Mouse (Mus musculus): ENCODE results near the gene Cnih2. TPM values are rescaled to one million over a fixed set of nuclear protein-coding genes. Genes with fewer than 3 reads are reported as not detected.

The Cnih2 gene
- polyA plus RNA-seq, 1 experiment from 2014 or later, result 48.9 TPM

- no peak for ATAC-seq (replicated peaks; ENCODE audit: insufficient number of reproducible peaks, low FRiP score, low TSS enrichment, low read depth)
- DNase-seq (ENCODE audit: low spot score), result no peak
- H3K4me2 ChIP-seq (ENCODE audit: low read depth, low read length), result no peak overlapping the region
- H3K4me3 ChIP-seq (ENCODE audit: low read depth, low read length), result no peak overlapping the region
- 63% methylated on average over 18 of the region's 18 CpGs for WGBS
- no peaks in the 10 kb centered on the region for H3K36me3 ChIP-seq (replicated peaks; ENCODE audit: control insufficient read depth, insufficient read depth, low read depth, low read length)
- peaks cover 51% of the 10 kb centered on the region for H3K27me3 ChIP-seq (ENCODE audit: control insufficient read depth, insufficient read depth, low read length)
- H3K4me1 ChIP-seq (ENCODE audit: control insufficient read depth, insufficient read depth, low read length), result peaks cover 6% of the 10 kb centered on the region
- no peak overlapping the region for H3K9ac ChIP-seq (replicated peaks; ENCODE audit: low read length)
- no peak overlapping the region for H3K27ac ChIP-seq (replicated peaks; ENCODE audit: low read depth, low read length)
- no peaks in the 10 kb centered on the region for H3K9me3 ChIP-seq (replicated peaks; ENCODE audit: control insufficient read depth, low read length)
These were observed 16.3 kb downstream of the Cnih2 start for GRCm38 (mm10) chr19:5082005-5082404.

GRCm38 (mm10) chr19:5079279-5079678 is 19.0 kb downstream of the Cnih2 start:
- H3K27me3 ChIP-seq (ENCODE audit: control insufficient read depth, insufficient read depth, low read length), result peaks cover 33% of the 10 kb centered on the region
- 93% methylated on average over 1 of the region's 1 CpGs for WGBS
- DNase-seq (ENCODE audit: low spot score), result no peak
- H3K4me1 ChIP-seq (ENCODE audit: control insufficient read depth, insufficient read depth, low read length), result no peaks in the 10 kb centered on the region
- H3K4me3 ChIP-seq (ENCODE audit: low read depth, low read length), result no peak overlapping the region
- H3K36me3 ChIP-seq (replicated peaks; ENCODE audit: control insufficient read depth, insufficient read depth, low read depth, low read length), result no peaks in the 10 kb centered on the region
- H3K4me2 ChIP-seq (ENCODE audit: low read depth, low read length), result no peak overlapping the region
- no peak for ATAC-seq (replicated peaks; ENCODE audit: insufficient number of reproducible peaks, low FRiP score, low TSS enrichment, low read depth)
- H3K9me3 ChIP-seq (replicated peaks; ENCODE audit: control insufficient read depth, low read length), result no peaks in the 10 kb centered on the region
- no peak overlapping the region for H3K27ac ChIP-seq (replicated peaks; ENCODE audit: low read depth, low read length)
- no peak overlapping the region for H3K9ac ChIP-seq (replicated peaks; ENCODE audit: low read length)

GRCm38 (mm10) chr19:5073518-5073917 is 24.8 kb downstream of the Cnih2 start:
- H3K9ac ChIP-seq (replicated peaks; ENCODE audit: low read length), result no peak overlapping the region
- H3K27me3 ChIP-seq (ENCODE audit: control insufficient read depth, insufficient read depth, low read length), result peaks cover 3% of the 10 kb centered on the region
- H3K4me3 ChIP-seq (ENCODE audit: low read depth, low read length), result no peak overlapping the region
- no peak overlapping the region for H3K4me2 ChIP-seq (ENCODE audit: low read depth, low read length)
- no peaks in the 10 kb centered on the region for H3K9me3 ChIP-seq (replicated peaks; ENCODE audit: control insufficient read depth, low read length)
- H3K36me3 ChIP-seq (replicated peaks; ENCODE audit: control insufficient read depth, insufficient read depth, low read depth, low read length), result no peaks in the 10 kb centered on the region
- H3K4me1 ChIP-seq (ENCODE audit: control insufficient read depth, insufficient read depth, low read length), result peaks cover 16% of the 10 kb centered on the region
- ATAC-seq (replicated peaks; ENCODE audit: insufficient number of reproducible peaks, low FRiP score, low TSS enrichment, low read depth) (no peak), DNase-seq (ENCODE audit: low spot score) (no peak)
- no peak overlapping the region for H3K27ac ChIP-seq (replicated peaks; ENCODE audit: low read depth, low read length)
- 44% methylated on average over 5 of the region's 5 CpGs for WGBS

- Histone ChIP-seq H3K9me3 (replicated peaks; ENCODE audit: control insufficient read depth, low read length) (no peaks in the 10 kb centered on the region), H3K9ac (replicated peaks; ENCODE audit: low read length) (no peak overlapping the region; the same call in 1 of the 2 replicates), H3K4me2 (ENCODE audit: low read depth, low read length) (peak overlapping the region; percentile 97), H3K4me3 (ENCODE audit: low read depth, low read length) (peak overlapping the region; percentile 35), H3K4me1 (ENCODE audit: control insufficient read depth, insufficient read depth, low read length) (peaks cover 20% of the 10 kb centered on the region), H3K27me3 (ENCODE audit: control insufficient read depth, insufficient read depth, low read length) (peaks cover 3% of the 10 kb centered on the region), H3K27ac (replicated peaks; ENCODE audit: low read depth, low read length) (peak overlapping the region; percentile 81), H3K36me3 (replicated peaks; ENCODE audit: control insufficient read depth, insufficient read depth, low read depth, low read length) (no peaks in the 10 kb centered on the region)
- ATAC-seq (replicated peaks; ENCODE audit: insufficient number of reproducible peaks, low FRiP score, low TSS enrichment, low read depth) (no peak), DNase-seq (ENCODE audit: low spot score) (peak; percentile 93)
- under 1% methylated on average over 15 of the region's 15 CpGs for WGBS
These were observed 25.3 kb downstream of the Cnih2 start for GRCm38 (mm10) chr19:5073028-5073427.

GRCm38 (mm10) chr19:5072389-5073019 is 25.8 kb downstream of the Cnih2 start:
- H3K4me3 ChIP-seq (ENCODE audit: low read depth, low read length), result peak overlapping the region; percentile 35
- peaks cover 20% of the 10 kb centered on the region for H3K4me1 ChIP-seq (ENCODE audit: control insufficient read depth, insufficient read depth, low read length)
- H3K27me3 ChIP-seq (ENCODE audit: control insufficient read depth, insufficient read depth, low read length), result peaks cover 3% of the 10 kb centered on the region
- peak overlapping the region; percentile 81 for H3K27ac ChIP-seq (replicated peaks; ENCODE audit: low read depth, low read length)
- DNase-seq (ENCODE audit: low spot score) (peak; percentile 84), ATAC-seq (replicated peaks; ENCODE audit: insufficient number of reproducible peaks, low FRiP score, low TSS enrichment, low read depth) (peak; percentile 7; the same call in 1 of the 2 replicates)
- H3K9me3 ChIP-seq (replicated peaks; ENCODE audit: control insufficient read depth, low read length), result no peaks in the 10 kb centered on the region
- H3K4me2 ChIP-seq (ENCODE audit: low read depth, low read length), result peak overlapping the region; percentile 97
- no peaks in the 10 kb centered on the region for H3K36me3 ChIP-seq (replicated peaks; ENCODE audit: control insufficient read depth, insufficient read depth, low read depth, low read length)
- H3K9ac ChIP-seq (replicated peaks; ENCODE audit: low read length), result peak overlapping the region; percentile 34; the same call in 1 of the 2 replicates
- WGBS, result 2% methylated on average over 20 of the region's 20 CpGs

GRCm38 (mm10) chr19:5071545-5072369 is 26.6 kb downstream of the Cnih2 start:
- Histone ChIP-seq H3K9me3 (replicated peaks; ENCODE audit: control insufficient read depth, low read length) (no peaks in the 10 kb centered on the region), H3K27ac (replicated peaks; ENCODE audit: low read depth, low read length) (peak overlapping the region; percentile 97), H3K36me3 (replicated peaks; ENCODE audit: control insufficient read depth, insufficient read depth, low read depth, low read length) (no peaks in the 10 kb centered on the region), H3K4me2 (ENCODE audit: low read depth, low read length) (peak overlapping the region; percentile 97), H3K9ac (replicated peaks; ENCODE audit: low read length) (peak overlapping the region; percentile 62), H3K4me3 (ENCODE audit: low read depth, low read length) (peak overlapping the region; percentile 35), H3K4me1 (ENCODE audit: control insufficient read depth, insufficient read depth, low read length) (peaks cover 20% of the 10 kb centered on the region), H3K27me3 (ENCODE audit: control insufficient read depth, insufficient read depth, low read length) (peaks cover 3% of the 10 kb centered on the region)
- DNase-seq (ENCODE audit: low spot score), result peak; percentile 99
- ATAC-seq (replicated peaks; ENCODE audit: insufficient number of reproducible peaks, low FRiP score, low TSS enrichment, low read depth), result peak; percentile 80
- under 1% methylated on average over 39 of the region's 40 CpGs for WGBS

- H3K27me3 ChIP-seq (ENCODE audit: control insufficient read depth, insufficient read depth, low read length), result peaks cover 3% of the 10 kb centered on the region
- ATAC-seq (replicated peaks; ENCODE audit: insufficient number of reproducible peaks, low FRiP score, low TSS enrichment, low read depth) (no peak; the same call in 1 of the 2 replicates), DNase-seq (ENCODE audit: low spot score) (no peak)
- peak overlapping the region; percentile 62 for H3K9ac ChIP-seq (replicated peaks; ENCODE audit: low read length)
- peak overlapping the region; percentile 97 for H3K4me2 ChIP-seq (ENCODE audit: low read depth, low read length)
- peak overlapping the region; percentile 97 for H3K27ac ChIP-seq (replicated peaks; ENCODE audit: low read depth, low read length)
- H3K9me3 ChIP-seq (replicated peaks; ENCODE audit: control insufficient read depth, low read length), result no peaks in the 10 kb centered on the region
- H3K4me3 ChIP-seq (ENCODE audit: low read depth, low read length), result peak overlapping the region; percentile 35
- WGBS, result 4% methylated on average over 11 of the region's 11 CpGs
- no peaks in the 10 kb centered on the region for H3K36me3 ChIP-seq (replicated peaks; ENCODE audit: control insufficient read depth, insufficient read depth, low read depth, low read length)
- peaks cover 20% of the 10 kb centered on the region for H3K4me1 ChIP-seq (ENCODE audit: control insufficient read depth, insufficient read depth, low read length)
These were observed 27.2 kb downstream of the Cnih2 start for GRCm38 (mm10) chr19:5071077-5071476.

- H3K36me3 ChIP-seq (replicated peaks; ENCODE audit: control insufficient read depth, insufficient read depth, low read depth, low read length), result no peaks in the 10 kb centered on the region
- no peak overlapping the region for H3K4me3 ChIP-seq (ENCODE audit: low read depth, low read length)
- peak overlapping the region; percentile 97 for H3K27ac ChIP-seq (replicated peaks; ENCODE audit: low read depth, low read length)
- no peaks in the 10 kb centered on the region for H3K9me3 ChIP-seq (replicated peaks; ENCODE audit: control insufficient read depth, low read length)
- H3K9ac ChIP-seq (replicated peaks; ENCODE audit: low read length), result no peak overlapping the region; the same call in 1 of the 2 replicates
- 80% methylated on average over 7 of the region's 7 CpGs for WGBS
- peak overlapping the region; percentile 97 for H3K4me2 ChIP-seq (ENCODE audit: low read depth, low read length)
- H3K4me1 ChIP-seq (ENCODE audit: control insufficient read depth, insufficient read depth, low read length), result peaks cover 20% of the 10 kb centered on the region
- DNase-seq (ENCODE audit: low spot score) (no peak), ATAC-seq (replicated peaks; ENCODE audit: insufficient number of reproducible peaks, low FRiP score, low TSS enrichment, low read depth) (no peak)
- peaks cover 3% of the 10 kb centered on the region for H3K27me3 ChIP-seq (ENCODE audit: control insufficient read depth, insufficient read depth, low read length)
These were observed 28.3 kb downstream of the Cnih2 start for GRCm38 (mm10) chr19:5069978-5070377.

Data from embryonic facial prominence, embryonic 11.5 days (tissue).